Mouse (Mus musculus) olfactory bulb, adult 2 months (tissue): ENCODE measurements around the gene Abcc3.

Source experiments
- CTCF ChIP-seq: fragments of 200-500 bp; IDR thresholded peaks from 2 replicates; pipeline ENCODE4 v1.5.1; 2012; ENCODE audit warnings: low read depth, mild to moderate bottlenecking, low read length, moderate library complexity; ENCODE audit not compliant: insufficient read depth
- POLR2A ChIP-seq: fragments of 200-500 bp; IDR thresholded peaks from 2 replicates; pipeline ENCODE4 v1.6.1; 2012; ENCODE audit warnings: mild to moderate bottlenecking, low read depth, low read length, moderate library complexity; ENCODE audit not compliant: insufficient read depth

- TF ChIP-seq CTCF (no peak), POLR2A (no peak)
Measured at GRCm38 (mm10) chr11:94441122-94441521, 48.3 kb upstream of the Abcc3 start.
